Mouse (Mus musculus) T-helper 1 cell (primary cell): ENCODE measurements around the gene Cep83.

Experiments used
- in situ Hi-C: fragments of 300-600 bp; cut with MboI, MseI; formaldehyde crosslinking; loops from one replicate; pipeline ENCODE4 v1.15.1; 2025; ENCODE audit warnings: high pct_unique_total_duplicates

Cep83 gene

GRCm38 (mm10) chr10:94825951-94826350 is 137.5 kb downstream of the Cep83 start:
- in situ Hi-C loops: no loop called here

- in situ Hi-C loops: no loop called here
Measured at GRCm38 (mm10) chr10:94826436-94826835, 138.0 kb downstream of the Cep83 start.

- in situ Hi-C loops: no loop called here
Measured at GRCm38 (mm10) chr10:94827325-94827724, 138.9 kb downstream of the Cep83 start.

- in situ Hi-C loops: no loop called here
Measured at GRCm38 (mm10) chr10:94827890-94828733, 139.7 kb downstream of the Cep83 start.

- in situ Hi-C loops: no loop called here
Measured at GRCm38 (mm10) chr10:94828734-94829230, 140.3 kb downstream of the Cep83 start.

- in situ Hi-C loops: no loop called here
Measured at GRCm38 (mm10) chr10:94829407-94829806, 141.0 kb downstream of the Cep83 start.

- in situ Hi-C loops: no loop called here
Measured at GRCm38 (mm10) chr10:94835874-94836273, 147.4 kb downstream of the Cep83 start.
